In the genomic region with DNA sequence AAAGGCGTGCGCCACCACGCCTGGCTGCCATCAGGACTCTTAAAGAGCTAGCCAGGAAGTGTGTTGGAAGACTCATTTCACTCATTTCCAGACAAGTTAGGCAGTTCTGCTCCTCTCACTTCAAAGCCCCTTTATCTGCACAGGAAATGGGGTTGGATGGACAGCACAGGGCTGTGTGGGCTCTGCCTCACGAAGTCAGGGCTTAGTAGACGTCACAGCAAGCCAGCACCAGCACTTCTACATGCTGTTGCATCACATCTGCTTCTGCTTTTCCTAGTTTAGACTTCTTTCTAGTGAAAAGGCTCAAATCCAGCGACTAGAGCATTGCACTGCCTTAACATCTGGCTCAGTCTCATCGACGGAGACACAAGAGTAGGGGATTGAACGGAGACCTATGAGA, we compare ENCODE assay signal across 13 mouse cellular contexts. TPM values are rescaled to one million over a fixed set of nuclear protein-coding genes. Genes with fewer than 3 reads are reported as not detected.
DNase-seq lines count a peak whose midpoint lies in the region; ATAC-seq and TF ChIP-seq lines count a peak whose summit lies in the region.
"Had no signal": no experiment of that assay in that cellular context is flagged by ENCODE, and none has a peak within 500 bp of the region (broad histone marks: within the 10 kb centered on the region; RNA-seq: fewer than 3 reads in every experiment).

No protein-coding gene starts in this region.

- H3K9me3 ChIP-seq in heart, embryonic 13.5 days, result no peaks in the 10 kb centered on the region
- H3K9me3 ChIP-seq in liver, postnatal 0 days (ENCODE audit: low read length), result no peaks in the 10 kb centered on the region
- H3K9me3 ChIP-seq in stomach, postnatal 0 days (ENCODE audit: control insufficient read depth, low read length), result no peaks in the 10 kb centered on the region
- H3K9me3 ChIP-seq in forebrain, embryonic 10.5 days, result no peaks in the 10 kb centered on the region
- H3K9me3 ChIP-seq: hindbrain, embryonic 15.5 days; limb, embryonic 13.5 days had no signal

- TF ChIP-seq CTCF in liver, postnatal 0 days (IDR thresholded peaks at IDR 0.05; ENCODE audit: low read depth), result no peak
- no peak for TF ChIP-seq CTCF in stomach, postnatal 0 days (IDR thresholded peaks at IDR 0.05; ENCODE audit: low read depth)

- peak overlapping the region; percentile 54 for H3K27ac ChIP-seq in heart, embryonic 13.5 days (replicated peaks)
- H3K27ac ChIP-seq in liver, postnatal 0 days (ENCODE audit: low read depth), result peak overlapping the region; percentile 60
- H3K27ac ChIP-seq in stomach, postnatal 0 days (replicated peaks), result no peak overlapping the region
- no peak overlapping the region for H3K27ac ChIP-seq in forebrain, embryonic 10.5 days
- H3K27ac ChIP-seq: hindbrain, embryonic 15.5 days; kidney, postnatal 0 days; limb, embryonic 13.5 days had no signal

- WGBS in heart, embryonic 13.5 days, result 60% methylated on average over 9 of the region's 9 CpGs
- 37% methylated on average over 9 of the region's 9 CpGs for WGBS in liver, postnatal 0 days (ENCODE audit: insufficient replicate concordance)
- 71% methylated on average over 9 of the region's 9 CpGs for WGBS in stomach, postnatal 0 days
- 86% methylated on average over 9 of the region's 9 CpGs for WGBS in forebrain, embryonic 10.5 days

- ATAC-seq in heart, embryonic 13.5 days (ENCODE audit: extremely low read depth, insufficient number of reproducible peaks, low FRiP score, low TSS enrichment), result no peak
- peak; percentile 75 for ATAC-seq in activated CD4-positive, CD25-positive, alpha-beta regulatory T cell, adult 4 months
- peak; percentile 13; the same call in 1 of the 2 replicates for ATAC-seq in liver, postnatal 0 days
- no peak for ATAC-seq in stomach, postnatal 0 days (ENCODE audit: low FRiP score, low TSS enrichment)

- H3K27me3 ChIP-seq in heart, embryonic 13.5 days (replicated peaks), result no peaks in the 10 kb centered on the region
- H3K27me3 ChIP-seq in liver, postnatal 0 days (ENCODE audit: insufficient read depth, low read length), result no peaks in the 10 kb centered on the region
- no peaks in the 10 kb centered on the region for H3K27me3 ChIP-seq in stomach, postnatal 0 days (ENCODE audit: control insufficient read depth, insufficient read depth, low read length)
- no peaks in the 10 kb centered on the region for H3K27me3 ChIP-seq in forebrain, embryonic 10.5 days (ENCODE audit: poor library complexity, severe bottlenecking)
- H3K27me3 ChIP-seq: hindbrain, embryonic 15.5 days; limb, embryonic 13.5 days had no signal

- no peak overlapping the region for H3K4me3 ChIP-seq in heart, embryonic 13.5 days
- H3K4me3 ChIP-seq in liver, postnatal 0 days (ENCODE audit: low read depth, low read length), result no peak overlapping the region
- H3K4me3 ChIP-seq in stomach, postnatal 0 days (ENCODE audit: low read depth, low read length), result no peak overlapping the region
- H3K4me3 ChIP-seq in forebrain, embryonic 10.5 days, result no peak overlapping the region
- H3K4me3 ChIP-seq: hindbrain, embryonic 15.5 days; limb, embryonic 13.5 days had no signal

- no peak overlapping the region for H3K9ac ChIP-seq in heart, embryonic 13.5 days
- peak overlapping the region; percentile 30; the same call in 1 of the 2 replicates for H3K9ac ChIP-seq in liver, postnatal 0 days (replicated peaks)
- no peak overlapping the region for H3K9ac ChIP-seq in stomach, postnatal 0 days (ENCODE audit: low read length)
- H3K9ac ChIP-seq: hindbrain, embryonic 15.5 days; limb, embryonic 13.5 days had no signal

- DNase-seq in heart, adult 8-10 months (ENCODE audit: low spot score), result no peak
- peak; percentile 56 to 63 for DNase-seq in B cell, adult 2 months
- DNase-seq in liver, postnatal 0 days, result no peak
- DNase-seq in stomach, postnatal 0 days (ENCODE audit: low spot score), result no peak
- no peak for DNase-seq in frontal cortex, postnatal 36 days (ENCODE audit: low spot score in 2 of 2)
- DNase-seq in forebrain, embryonic 10.5 days (ENCODE audit: extremely low spot score, low spot score), result no peak
- DNase-seq: adrenal gland, postnatal 36 days; retina, postnatal 1 day had no signal

- H3K4me2 ChIP-seq in heart, embryonic 13.5 days, result no peak overlapping the region
- H3K4me2 ChIP-seq in liver, postnatal 0 days (ENCODE audit: low read depth, low read length), result no peak overlapping the region
- no peak overlapping the region for H3K4me2 ChIP-seq in stomach, postnatal 0 days (replicated peaks; ENCODE audit: low read depth)
- H3K4me2 ChIP-seq: hindbrain, embryonic 15.5 days; limb, embryonic 13.5 days had no signal

- TF ChIP-seq EP300 in liver, postnatal 0 days (IDR thresholded peaks at IDR 0.05; ENCODE audit: low read depth), result no peak
- TF ChIP-seq EP300 in stomach, postnatal 0 days (optimal IDR thresholded peaks at IDR 0.05), result no peak

- H3K36me3 ChIP-seq in heart, embryonic 13.5 days, result no peaks in the 10 kb centered on the region
- no peaks in the 10 kb centered on the region for H3K36me3 ChIP-seq in liver, postnatal 0 days (replicated peaks; ENCODE audit: insufficient read depth, low read length)
- H3K36me3 ChIP-seq in stomach, postnatal 0 days (ENCODE audit: control insufficient read depth, insufficient read depth, low read length), result no peaks in the 10 kb centered on the region
- H3K36me3 ChIP-seq in forebrain, embryonic 10.5 days (replicated peaks), result no peaks in the 10 kb centered on the region
- H3K36me3 ChIP-seq: hindbrain, embryonic 15.5 days; limb, embryonic 13.5 days had no signal

- peaks cover 86% of the 10 kb centered on the region for H3K4me1 ChIP-seq in heart, embryonic 13.5 days
- peaks cover 46% of the 10 kb centered on the region for H3K4me1 ChIP-seq in liver, postnatal 0 days (ENCODE audit: insufficient read depth)
- H3K4me1 ChIP-seq in stomach, postnatal 0 days (replicated peaks; ENCODE audit: control insufficient read depth, insufficient read depth), result peaks cover 4% of the 10 kb centered on the region
- peaks cover 49% of the 10 kb centered on the region for H3K4me1 ChIP-seq in forebrain, embryonic 10.5 days

RNA-seq across cellular contexts. Expression of a gene that starts 13.9 kb away (rescaled TPM):
- 8.8 and 9.7 TPM in 2 replicates for polyA plus RNA-seq in heart, embryonic 13.5 days (2015; fragmentation: Nextera tagmentation; extraction: Ambion mirVana)
- total RNA-seq in heart, adult 8-10 months (2022), result 10 to 100 TPM in 3 of 4 experiments, 1 to 10 TPM in 1; 8.9 to 12.8 (median 11.6) TPM
- polyA plus RNA-seq in activated CD4-positive, CD25-positive, alpha-beta regulatory T cell, adult 4 months (2017; shearing (Covaris generic)), result 10 to 100 TPM in 1 of 2 experiments, 1 to 10 TPM in 1; 7.9 to 11.6 TPM
- polyA plus RNA-seq in liver, postnatal 0 days (2015; fragmentation: Nextera tagmentation; extraction: Ambion mirVana), result 3.2 and 4.2 TPM in 2 replicates
- 4.5 and 6.0 TPM in 2 replicates for polyA plus RNA-seq in stomach, postnatal 0 days (2015; fragmentation: Nextera tagmentation; extraction: Ambion mirVana)
- 6.0 and 7.3 TPM in 2 replicates for polyA plus RNA-seq in forebrain, embryonic 10.5 days (2016; fragmentation: Nextera tagmentation; extraction: Ambion mirVana)

Comparison
In these comparisons a context has a peak if more than half of its experiments do, and no peak if none do; other contexts are left out.
1. ATAC-seq: peak in activated CD4-positive, CD25-positive, alpha-beta regulatory T cell, adult 4 months (single experiment) and liver, postnatal 0 days (single experiment); none in heart, embryonic 13.5 days (single experiment) and stomach, postnatal 0 days (single experiment).
2. H3K27ac ChIP-seq: peak in heart, embryonic 13.5 days (single experiment) and liver, postnatal 0 days (single experiment); none in stomach, postnatal 0 days (single experiment) and forebrain, embryonic 10.5 days (single experiment).
3. DNase-seq: peak in B cell, adult 2 months (2 of 2); none in heart, adult 8-10 months (single experiment), liver, postnatal 0 days (single experiment), stomach, postnatal 0 days (single experiment), frontal cortex, postnatal 36 days (0 of 2) and forebrain, embryonic 10.5 days (single experiment).